Mouse (Mus musculus) kidney, postnatal 36 days (tissue): Measurements from ENCODE around the gene Zfp423.
A peak's percentile ranks its signal among the peaks of the same experiment; 100 is the strongest.

ENCODE experiments used
- DNase-seq, 2 experiments: peaks; one replicate each; pipeline ENCODE4 v3.0.0; 2021 to 2022; ENCODE audit warnings: mixed read lengths in 2 of 2

Zfp423 gene

DNA sequence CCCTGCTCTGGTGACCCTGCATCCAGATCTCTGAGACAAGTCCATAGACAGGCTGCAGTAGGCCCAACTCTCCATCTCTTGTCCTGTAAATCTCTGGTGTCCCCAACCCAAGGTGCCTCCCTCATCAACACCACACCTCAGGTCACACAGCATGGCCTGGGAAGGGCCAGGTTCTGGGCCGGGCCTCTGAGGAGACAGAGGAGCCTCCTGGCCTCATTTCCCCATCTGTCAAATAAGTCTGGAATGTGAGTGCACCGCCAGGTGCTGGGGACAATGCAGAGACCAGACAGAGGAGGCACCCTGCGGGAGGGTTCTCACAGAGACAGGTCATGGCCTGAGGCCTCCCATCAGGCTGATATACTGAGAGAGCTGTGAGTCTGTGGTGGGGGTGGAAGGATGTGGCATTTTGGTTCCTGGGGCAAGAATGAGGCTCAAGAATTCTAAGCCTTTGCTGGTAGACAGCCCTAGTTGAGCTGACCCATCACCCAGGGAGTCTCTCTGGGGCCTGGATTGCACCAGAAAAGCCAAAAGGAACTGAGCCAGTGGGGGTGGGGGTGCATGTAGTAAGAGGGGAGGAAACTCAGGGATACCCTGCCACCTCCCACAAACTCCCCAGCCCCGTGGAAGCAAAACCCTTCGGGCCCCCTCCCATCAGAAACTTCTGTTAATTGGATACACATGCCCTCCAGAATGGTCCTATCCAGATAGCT lies 15.0 kb downstream of the Zfp423 start:
- DNase-seq = no peak

DNA sequence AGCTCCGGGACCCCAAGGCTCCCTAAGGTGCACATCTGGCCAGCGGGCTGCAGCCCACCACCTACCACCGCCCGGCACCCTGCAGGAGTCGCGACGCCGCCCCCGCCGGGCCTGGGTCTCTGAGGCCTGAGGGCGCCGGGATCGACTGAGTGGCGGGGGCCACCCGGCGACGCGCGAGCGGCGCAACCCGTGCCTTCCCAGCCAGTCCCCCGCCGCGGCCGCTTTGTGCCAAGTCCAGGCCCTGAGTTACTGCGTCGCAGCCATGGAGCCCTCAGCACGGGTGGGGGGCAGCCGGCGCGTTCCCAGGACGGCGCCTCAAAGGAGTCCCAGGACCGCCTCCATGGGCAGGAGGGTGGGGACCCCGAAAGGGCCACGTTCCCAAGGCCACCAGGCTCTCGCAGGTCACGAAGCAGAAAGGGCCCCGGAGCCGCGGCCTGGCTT lies 15.7 kb downstream of the Zfp423 start:
- DNase-seq = no peak

DNA sequence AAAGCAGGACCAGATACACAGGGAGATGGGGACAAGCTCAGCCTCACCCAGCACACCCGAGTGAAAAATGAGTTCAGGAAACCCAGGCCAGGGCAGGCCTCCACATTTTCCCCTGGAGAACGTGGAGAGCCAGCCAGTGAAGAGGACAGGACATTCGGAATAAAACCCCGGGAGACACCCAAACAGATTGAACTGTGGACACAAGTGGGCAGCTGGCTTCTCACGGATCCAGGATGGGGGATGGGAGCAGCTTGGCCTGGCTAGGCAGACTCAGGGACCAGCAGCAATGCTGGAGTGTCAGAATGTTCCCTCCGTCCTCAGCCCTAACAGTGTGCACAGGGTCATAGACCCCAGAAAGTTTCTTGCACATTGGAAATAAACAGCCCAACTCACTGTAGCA lies 18.7 kb downstream of the Zfp423 start:
- DNase-seq = peak; percentile 34 to 71

DNA sequence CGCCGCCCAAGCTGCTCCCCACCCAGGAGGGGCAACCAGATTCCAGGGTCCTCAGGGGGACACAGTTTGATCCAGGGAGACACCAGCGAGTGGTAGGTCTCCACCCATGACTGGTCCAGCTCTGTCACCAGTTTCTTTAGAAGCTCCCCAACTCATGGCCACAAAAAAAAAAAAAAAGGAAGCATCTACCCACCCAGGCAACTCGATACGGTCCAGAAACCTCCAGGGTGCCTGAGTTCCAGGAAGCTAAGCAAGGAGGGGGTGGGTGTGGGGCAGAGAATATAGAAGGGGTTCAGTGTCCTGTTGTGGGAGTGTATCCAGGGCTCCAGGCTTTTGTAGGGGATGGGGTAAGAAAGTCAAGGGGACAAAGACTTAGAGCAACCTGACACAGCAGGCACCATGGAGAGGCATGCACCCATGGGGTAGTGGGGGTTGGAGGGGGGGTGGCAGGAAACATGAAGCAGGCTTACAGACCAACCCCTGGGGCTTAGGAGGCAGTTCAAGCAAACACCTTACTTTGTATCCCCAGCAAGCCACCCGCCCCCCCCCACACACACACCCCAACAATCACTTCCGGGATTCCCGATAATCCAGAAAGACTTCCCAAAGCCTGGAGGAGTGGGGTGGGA lies 20.0 kb downstream of the Zfp423 start:
- DNase-seq = no peak

DNA sequence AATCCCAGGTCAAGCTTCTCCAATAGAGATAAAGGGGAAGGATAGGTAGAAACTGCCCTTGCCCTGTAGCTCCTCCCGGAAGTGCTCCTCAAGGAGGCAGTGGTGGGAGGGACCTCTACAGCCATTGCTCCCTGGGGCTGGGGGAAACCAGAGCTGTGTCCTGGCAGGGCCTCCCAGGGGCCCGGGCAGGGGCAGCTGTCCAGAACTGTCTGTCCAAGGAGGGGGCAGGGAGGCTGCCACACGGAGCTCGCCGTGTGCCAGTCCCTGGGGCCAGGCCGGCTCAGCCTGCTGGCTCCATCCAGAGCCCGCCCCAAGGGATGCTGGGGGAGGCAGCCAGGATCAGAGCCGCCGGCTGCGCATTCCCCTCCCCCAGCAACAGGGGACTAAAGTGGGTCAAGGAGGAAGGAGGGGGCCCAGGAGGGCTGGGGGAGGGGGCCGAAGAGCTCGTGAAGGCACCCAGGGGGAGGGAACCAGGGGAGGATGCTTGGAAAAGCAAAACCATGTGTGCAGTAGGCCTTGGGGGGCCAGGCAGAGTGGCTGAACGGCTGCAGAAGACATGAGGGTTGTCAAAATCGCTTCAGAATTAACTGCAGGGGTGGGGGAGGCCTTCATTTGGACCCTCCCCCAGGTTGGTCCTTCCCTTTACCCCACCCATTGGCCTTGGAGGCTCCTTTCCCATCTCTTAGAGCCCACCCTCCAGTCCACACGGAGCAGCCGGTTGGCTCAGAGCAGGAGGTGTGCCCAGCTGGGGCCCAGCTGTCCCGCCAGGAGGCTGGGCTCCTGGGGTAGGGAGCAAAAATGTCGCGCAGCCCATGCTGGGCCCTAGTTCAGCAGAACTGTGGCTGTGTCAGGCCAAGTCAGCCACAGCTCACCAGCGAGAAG lies 20.8 kb downstream of the Zfp423 start:
- peak; percentile 33 to 35 for DNase-seq

DNA sequence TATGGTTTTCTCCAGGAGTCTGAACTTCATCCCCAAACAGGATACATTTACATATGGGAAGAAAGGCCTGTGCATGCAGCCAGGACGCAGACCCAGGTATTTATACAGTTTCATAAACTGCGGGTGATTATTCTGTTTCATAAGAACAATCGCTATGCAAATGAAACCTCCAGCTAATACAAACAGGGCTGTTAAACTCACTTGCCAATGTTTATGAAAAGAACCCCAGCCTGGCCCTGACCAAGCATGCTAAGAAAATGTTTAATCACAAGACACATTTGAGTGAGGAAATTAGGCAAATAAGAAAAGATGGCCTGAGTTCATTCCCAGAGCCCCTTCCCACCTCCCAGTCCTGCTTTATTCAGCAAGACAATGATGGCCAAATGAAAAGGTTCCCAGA lies 22.2 kb downstream of the Zfp423 start:
- DNase-seq = no peak

DNA sequence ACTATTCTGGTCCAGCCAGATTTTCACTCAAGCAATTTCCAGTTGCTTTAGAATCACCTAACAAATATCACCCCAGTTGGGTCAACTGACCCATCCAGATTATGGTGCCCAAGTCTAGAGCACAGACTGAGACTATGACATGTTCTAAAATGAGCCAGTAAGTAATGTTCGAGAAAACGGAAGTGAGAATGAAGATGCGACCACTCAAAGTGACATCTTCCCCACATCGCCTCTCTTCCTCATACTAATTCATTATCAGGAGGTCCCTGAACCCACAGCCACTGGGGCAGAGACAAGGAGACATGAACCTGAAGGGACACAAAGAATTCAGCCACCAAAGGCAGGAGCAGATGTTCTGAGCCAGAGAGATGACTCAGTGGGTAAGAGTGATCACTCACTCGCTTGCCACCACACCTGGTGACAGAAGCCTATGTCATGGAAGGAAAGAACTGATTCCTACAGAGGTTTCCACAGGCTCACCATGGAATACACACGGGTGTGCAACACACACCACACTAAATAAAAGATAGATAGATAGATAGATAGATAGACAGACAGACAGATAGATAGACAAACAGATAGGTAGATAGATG lies 24.2 kb downstream of the Zfp423 start:
- DNase-seq = no peak

DNA sequence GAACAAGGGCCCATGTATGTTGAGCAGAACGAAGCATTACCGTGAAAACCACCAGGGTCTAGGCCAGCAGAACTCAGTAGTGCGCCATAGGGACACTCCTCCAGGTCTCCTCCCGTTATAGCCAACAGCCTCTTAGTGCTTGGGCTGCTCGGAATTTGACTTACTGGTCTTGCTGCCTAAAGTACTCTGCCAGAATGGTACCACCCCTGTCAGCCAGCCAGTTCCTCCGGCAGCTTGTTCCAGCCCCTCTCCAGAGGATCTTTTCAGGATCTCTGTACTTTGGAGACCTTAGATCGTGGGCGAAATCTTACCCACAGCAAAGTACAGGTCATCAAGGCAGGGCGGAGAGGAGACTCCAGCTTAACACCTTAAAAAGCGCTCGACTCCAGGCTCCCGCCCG lies 25.2 kb downstream of the Zfp423 start:
- no peak for DNase-seq

DNA sequence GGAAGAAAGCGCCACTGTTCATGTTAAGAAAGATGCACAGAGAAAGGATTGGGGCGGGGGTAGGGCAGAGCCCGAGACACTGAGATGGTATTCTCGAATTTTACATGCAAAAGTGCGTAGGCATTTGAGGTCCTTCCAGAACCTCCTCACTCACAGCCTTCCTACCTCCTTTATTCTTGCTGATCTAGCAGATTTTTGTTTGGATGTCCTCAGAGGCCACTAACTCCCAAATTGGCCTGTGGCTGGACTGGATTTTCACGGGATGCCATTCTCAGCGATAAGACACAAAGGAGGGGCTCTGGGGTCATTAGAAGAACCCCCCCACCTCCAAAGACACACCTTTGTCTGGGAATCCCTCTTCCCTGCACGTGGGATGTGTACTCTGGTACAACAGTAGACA lies 25.6 kb downstream of the Zfp423 start:
- DNase-seq = no peak

DNA sequence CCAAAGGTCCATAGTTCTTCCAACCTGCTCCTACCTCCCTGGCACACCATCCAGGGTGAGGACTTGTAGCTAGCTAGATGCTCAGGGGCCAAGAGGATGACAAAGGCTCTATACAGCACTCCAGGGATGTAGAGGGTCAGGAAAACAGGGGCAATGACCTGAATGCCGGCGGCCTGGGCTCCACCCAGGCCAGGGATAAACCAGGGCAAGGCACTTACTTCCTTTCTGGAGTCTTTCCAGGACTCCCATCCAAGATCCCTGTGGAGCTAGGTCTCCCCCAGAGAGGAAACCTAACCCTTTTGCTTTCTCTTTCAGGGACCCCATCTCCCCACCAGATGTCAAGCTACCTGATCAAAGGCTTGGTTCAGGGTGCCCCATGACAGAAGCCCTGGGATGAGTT lies 30.5 kb downstream of the Zfp423 start:
- DNase-seq = peak; percentile 50 to 73

DNA sequence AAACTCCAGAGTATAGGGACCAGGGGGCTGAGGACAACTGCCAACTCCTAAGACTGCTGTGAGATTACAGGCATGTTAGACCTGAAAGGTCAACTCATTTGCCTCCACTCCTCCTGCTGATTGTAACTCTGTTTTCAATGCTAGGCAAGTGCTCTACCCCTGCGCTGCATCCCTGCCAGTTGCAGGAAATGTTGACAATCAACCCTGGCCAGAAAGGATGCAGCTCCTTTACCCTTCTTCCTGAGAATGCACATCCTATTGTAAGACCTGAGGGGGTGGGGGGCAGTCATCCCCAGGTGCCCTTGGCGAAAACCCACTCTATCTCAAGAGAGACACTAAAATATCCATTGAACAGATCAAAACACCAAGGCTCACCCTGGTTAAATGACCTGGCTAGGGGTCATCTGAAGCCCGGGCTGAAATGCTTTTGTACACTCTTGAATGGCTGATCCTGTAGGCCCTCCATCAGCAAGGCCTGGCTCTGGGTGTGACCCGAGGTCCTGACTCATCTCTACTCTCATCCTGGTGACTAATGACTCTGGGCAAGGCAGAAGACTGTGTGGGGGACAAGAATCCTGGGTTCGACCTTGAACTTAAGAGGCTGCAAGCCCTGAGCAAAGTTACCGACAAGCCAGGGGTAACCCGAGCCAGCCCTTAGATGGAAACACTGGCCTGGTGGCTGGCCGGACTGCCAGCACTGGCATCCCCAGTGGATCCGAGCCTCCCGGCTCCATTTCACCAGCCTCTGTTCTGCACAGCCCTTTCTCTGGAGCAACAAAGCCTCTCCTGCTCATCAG lies 32.2 kb downstream of the Zfp423 start:
- no peak for DNase-seq

DNA sequence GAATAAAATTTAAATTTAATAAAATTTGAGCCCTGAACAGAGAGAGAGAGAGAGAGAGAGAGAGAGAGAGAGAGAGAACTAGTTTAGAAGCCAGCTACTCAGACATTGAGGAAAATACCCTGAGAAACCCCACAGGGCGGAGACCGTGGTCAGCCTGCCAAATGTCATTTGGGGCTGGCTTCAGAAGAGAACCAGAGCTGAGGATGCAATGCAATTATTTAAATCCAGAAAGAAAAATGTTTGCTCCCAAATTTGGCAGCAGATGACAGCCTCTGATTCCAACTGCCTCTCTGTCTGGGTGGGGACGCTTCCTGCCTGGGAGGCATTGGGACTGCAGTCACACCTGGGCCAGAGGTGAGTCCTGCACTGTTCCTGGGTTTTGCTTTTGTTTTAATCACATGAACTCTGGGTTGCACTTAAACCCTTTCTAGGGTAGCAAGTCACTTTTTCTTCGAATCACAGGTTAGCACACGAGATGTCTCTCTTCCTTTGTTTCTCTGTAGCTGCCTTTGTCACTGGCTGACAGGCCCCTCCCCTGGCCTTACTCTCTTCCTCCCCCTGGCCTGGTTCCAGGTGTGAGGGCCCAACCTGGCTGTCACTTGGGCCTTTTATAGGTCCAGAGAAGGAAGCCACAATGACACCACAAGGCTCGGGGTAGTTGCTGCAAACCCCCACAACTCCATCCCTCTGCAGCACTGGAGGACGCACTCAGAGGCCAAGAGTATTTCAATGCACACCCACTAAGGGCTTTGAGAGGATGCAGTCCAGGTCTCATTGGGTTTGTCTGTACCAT lies 33.1 kb downstream of the Zfp423 start:
- peak in 1 of 2 experiments; percentile 55 for DNase-seq

DNA sequence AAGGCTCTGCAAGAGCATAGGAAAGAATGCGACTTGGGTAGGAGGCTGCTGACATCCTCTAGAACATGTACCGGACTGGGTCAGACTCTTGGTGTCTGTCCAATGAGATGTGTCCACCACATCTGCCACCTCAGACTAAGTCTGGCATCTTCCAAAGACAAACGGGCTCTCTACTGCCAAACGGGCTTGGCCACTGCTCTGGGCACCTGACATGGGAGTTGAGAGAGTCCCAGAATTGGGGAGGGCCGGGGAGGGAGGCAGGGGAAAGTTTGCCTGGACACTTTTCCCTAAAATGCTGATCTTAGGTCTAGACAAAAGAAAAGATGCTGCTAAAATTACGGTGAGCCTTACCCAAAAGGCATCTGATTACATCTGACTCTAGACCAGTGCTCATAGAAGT lies 36.5 kb downstream of the Zfp423 start:
- DNase-seq = no peak

DNA sequence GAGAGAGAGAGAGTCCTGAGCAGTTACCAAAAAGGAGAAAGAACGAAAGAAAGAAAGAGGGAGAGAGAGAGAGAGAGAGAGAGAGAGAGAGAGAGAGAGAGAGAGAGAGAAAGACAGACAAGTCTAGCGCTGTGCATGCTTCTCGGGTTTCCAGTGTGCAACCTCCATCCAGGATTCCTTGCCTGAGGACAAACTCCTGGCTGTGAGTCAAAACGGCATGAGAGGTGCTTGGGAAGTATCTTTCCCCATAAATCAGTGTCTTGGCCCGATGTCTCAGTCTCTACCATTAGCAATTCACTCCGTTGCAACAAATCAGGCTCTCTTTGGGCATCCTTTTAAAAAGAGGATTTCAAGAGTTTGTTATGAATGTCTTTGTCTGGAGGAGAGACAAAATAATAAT lies 36.9 kb downstream of the Zfp423 start:
- peak; percentile 49 to 56 for DNase-seq

DNA sequence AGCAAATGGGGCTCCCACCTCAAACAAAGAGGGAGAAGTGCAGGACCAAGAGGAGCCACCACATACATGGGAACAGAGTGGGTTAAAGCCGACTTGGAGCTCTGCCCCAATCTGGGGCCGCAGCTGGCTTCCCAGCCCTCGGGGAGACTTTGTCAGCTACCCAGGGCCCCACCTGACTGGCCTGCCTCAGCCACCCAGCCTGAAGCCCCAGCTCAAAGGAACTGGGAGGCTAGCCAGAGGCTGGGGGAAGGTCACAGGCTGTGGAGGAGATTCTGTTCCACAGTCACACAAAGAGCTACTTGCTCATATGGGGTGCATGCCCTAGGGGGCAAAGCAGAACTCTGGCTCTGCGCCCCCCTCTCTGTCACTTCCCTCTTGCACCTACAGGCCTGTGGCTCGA lies 41.4 kb downstream of the Zfp423 start:
- DNase-seq = no peak

DNA sequence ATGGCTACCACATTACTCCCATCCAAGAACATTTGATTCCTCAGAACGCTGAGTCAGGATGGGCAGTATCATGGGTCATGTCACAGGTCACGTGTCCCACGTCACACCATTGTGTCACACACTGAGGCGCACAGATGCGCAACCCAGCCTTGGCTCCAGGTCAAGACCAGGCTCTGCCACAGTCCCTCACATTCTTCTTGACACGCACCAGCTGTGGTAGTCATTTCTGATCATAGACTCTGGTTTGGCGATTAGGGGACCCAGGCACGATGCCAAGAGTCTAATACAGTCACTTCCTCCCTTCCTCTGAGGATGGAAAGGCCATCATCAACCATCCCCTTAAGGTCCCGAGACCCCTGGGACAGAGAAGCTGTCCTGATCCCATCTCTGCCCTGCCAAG lies 43.6 kb downstream of the Zfp423 start:
- peak; percentile 41 to 51 for DNase-seq

DNA sequence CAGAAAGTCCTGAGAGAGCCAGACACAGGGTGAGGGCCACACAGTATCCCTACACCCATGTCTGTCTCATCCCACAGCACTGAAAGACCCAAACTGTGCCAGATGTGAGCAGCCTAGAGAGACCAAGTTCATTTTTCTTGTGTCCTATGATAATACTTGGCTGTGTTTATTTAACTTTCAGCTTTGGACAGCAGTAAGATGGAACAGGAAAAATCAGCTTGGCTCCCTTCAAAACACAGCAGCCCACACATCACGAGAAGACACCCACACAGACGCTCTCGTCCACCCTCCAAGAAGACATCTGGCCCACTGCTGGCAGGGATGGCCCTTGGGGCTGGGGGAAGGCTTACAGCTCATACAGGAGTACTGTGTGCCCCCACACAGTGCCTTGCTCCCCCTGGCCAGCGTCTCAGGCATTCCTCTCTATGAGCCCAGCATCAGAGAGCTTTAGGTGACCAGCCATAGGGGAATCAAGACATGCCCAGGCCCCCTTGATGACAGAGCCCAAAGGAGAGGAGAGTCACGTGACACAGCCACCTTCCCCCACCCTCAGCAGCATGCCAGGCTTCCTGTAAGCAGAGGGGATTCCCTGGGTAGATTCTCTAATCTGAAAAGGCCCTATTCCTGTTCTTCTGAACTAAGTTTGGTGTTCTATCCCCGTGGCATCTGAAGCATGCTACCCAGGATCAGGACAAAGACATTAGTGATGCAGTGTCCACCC lies 45.0 kb downstream of the Zfp423 start:
- no peak for DNase-seq

DNA sequence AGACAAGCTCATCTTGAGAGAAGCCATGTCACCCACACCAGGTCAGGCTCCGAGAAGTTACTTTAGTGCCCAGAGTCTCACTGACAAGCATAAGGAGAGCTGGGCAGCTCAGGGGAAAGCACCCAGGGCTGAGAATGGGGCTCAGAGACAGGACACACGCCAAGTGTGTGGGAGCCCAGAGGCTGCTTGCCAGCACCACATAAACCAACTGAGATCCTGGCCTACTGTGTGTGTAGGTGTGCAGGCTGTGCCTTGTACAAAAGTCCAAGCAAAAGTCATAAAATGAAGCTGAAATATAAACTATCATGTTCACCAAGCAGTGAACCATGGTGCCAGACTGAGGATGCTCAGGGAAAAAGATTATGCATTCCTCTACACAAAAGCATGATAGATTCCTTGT lies 50.5 kb downstream of the Zfp423 start:
- DNase-seq = no peak

DNA sequence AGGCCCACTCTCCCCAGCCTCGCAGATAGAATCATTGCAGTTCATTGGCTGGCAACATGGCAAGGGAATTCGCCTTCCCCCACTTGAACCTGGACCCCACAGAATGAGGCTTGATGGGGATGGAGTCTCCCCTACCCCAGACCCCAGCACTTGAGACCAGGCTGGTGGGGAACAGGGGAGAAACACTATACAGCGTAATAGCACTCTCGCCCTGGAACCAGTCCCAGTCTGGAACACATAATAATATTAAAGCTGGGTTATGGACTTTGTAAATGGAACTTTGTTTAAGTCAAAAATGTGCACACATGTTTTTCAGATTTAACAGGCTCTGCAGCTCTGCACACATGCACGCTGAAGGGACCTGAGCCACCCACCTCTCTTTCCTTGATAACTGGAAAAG lies 54.0 kb downstream of the Zfp423 start:
- DNase-seq = no peak

DNA sequence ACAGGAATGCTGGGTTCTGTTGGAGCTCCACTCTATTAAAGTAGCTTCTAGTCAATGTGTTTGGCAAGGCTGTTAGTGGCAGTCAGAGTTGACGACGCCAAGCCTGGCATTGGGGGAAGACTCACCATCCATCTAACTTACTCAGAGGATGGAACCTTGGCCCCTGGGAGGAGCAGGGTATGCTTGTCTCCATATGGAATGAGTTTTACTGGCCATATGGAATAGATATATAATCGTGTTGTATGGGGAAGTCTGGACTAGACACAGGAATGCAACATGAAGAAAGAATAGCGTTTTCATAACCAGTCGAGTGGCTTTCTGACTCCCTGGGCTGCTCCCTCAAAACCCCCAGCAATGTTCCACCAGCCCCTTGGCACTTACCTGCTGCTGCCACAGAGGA lies 55.3 kb downstream of the Zfp423 start:
- no peak for DNase-seq
